Mouse (Mus musculus): ENCODE measurements around the gene Aicda.
"Not testable (repeated sequence)": the region's sequence is repeated elsewhere in the genome, so short reads cannot be mapped to it uniquely, and the experiment has no call there.

Gene Aicda

GRCm38 (mm10) chr6:122555266-122555665, 1.7 kb downstream of the Aicda start:
- DNase-seq (ENCODE audit: low spot score in 2 of 2): no peak

GRCm38 (mm10) chr6:122556959-122557561, 3.5 kb downstream of the Aicda start:
- peak; percentile 34 to 57 for DNase-seq (ENCODE audit: low spot score in 2 of 2)

- DNase-seq (ENCODE audit: low spot score in 2 of 2): peak; percentile 23 to 41
Observed at GRCm38 (mm10) chr6:122560427-122560826, 6.8 kb downstream of the Aicda start.

GRCm38 (mm10) chr6:122561005-122561404, 7.4 kb downstream of the Aicda start:
- no peak for DNase-seq (ENCODE audit: low spot score in 2 of 2)

GRCm38 (mm10) chr6:122562463-122562862, 8.9 kb downstream of the Aicda start:
- DNase-seq (ENCODE audit: low spot score in 2 of 2): peak; percentile 23 to 33

- DNase-seq (ENCODE audit: low spot score in 2 of 2): no peak
Observed at GRCm38 (mm10) chr6:122565070-122565784, 11.6 kb downstream of the Aicda start.

- no peak for DNase-seq (ENCODE audit: low spot score in 2 of 2)
Observed at GRCm38 (mm10) chr6:122569113-122569512, 15.5 kb downstream of the Aicda start.

GRCm38 (mm10) chr6:122569762-122570161, 16.2 kb downstream of the Aicda start:
- DNase-seq (ENCODE audit: low spot score in 2 of 2): no peak

- DNase-seq (ENCODE audit: low spot score in 2 of 2): no peak
Observed at GRCm38 (mm10) chr6:122570695-122571616, 17.4 kb downstream of the Aicda start.

GRCm38 (mm10) chr6:122571617-122571959, 18.0 kb downstream of the Aicda start:
- DNase-seq (ENCODE audit: low spot score in 2 of 2): no peak

GRCm38 (mm10) chr6:122575037-122575436, 21.4 kb downstream of the Aicda start:
- DNase-seq (ENCODE audit: low spot score in 2 of 2): not testable (repeated sequence)

GRCm38 (mm10) chr6:122577030-122577429, 23.4 kb downstream of the Aicda start:
- no peak for DNase-seq (ENCODE audit: low spot score in 2 of 2)

GRCm38 (mm10) chr6:122579086-122579485, 25.5 kb downstream of the Aicda start:
- no peak for DNase-seq (ENCODE audit: low spot score in 2 of 2)

- DNase-seq (ENCODE audit: low spot score in 2 of 2): no peak
Observed at GRCm38 (mm10) chr6:122591027-122591758, 37.6 kb downstream of the Aicda start.

GRCm38 (mm10) chr6:122592905-122593304, 39.3 kb downstream of the Aicda start:
- no peak for DNase-seq (ENCODE audit: low spot score in 2 of 2)

GRCm38 (mm10) chr6:122595637-122596036, 42.0 kb downstream of the Aicda start:
- DNase-seq (ENCODE audit: low spot score in 2 of 2): peak in 1 of 2 experiments; percentile 8

GRCm38 (mm10) chr6:122596608-122597007, 43.0 kb downstream of the Aicda start:
- no peak for DNase-seq (ENCODE audit: low spot score in 2 of 2)

GRCm38 (mm10) chr6:122598014-122598413, 44.4 kb downstream of the Aicda start:
- no peak for DNase-seq (ENCODE audit: low spot score in 2 of 2)

GRCm38 (mm10) chr6:122598436-122598835, 44.8 kb downstream of the Aicda start:
- no peak for DNase-seq (ENCODE audit: low spot score in 2 of 2)

- no peak for DNase-seq (ENCODE audit: low spot score in 2 of 2)
Observed at GRCm38 (mm10) chr6:122599054-122599737, 45.6 kb downstream of the Aicda start.

- no peak for DNase-seq (ENCODE audit: low spot score in 2 of 2)
Observed at GRCm38 (mm10) chr6:122600066-122600646, 46.6 kb downstream of the Aicda start.
